Mouse (Mus musculus) limb, embryonic 12.5 days (tissue): Measurements from ENCODE around the gene Col8a1. TPM values are rescaled to one million over a fixed set of nuclear protein-coding genes. Genes with fewer than 3 reads are reported as not detected.

Source experiments
- ATAC-seq: fragments of 200-750 bp; cut with Nextera tagmentation; 2 replicates; pipeline ENCODE4 v1.8.0; 2017; ENCODE audit warnings: low read depth, moderate TSS enrichment; ENCODE audit not compliant: insufficient number of reproducible peaks, insufficient read depth, low FRiP score, low TSS enrichment
- H3K27ac ChIP-seq: fragments of 300-500 bp; sonication (generic); 2 replicates; pipeline ENCODE4 v1.5.1; 2016; ENCODE audit warnings: mild to moderate bottlenecking, moderate library complexity
- H3K27me3 ChIP-seq: fragments of 300-500 bp; sonication (generic); 2 replicates; pipeline ENCODE4 v1.6.1; 2016; ENCODE audit warnings: mild to moderate bottlenecking, moderate library complexity
- H3K36me3 ChIP-seq: fragments of 300-500 bp; sonication (generic); 2 replicates; pipeline ENCODE4 v1.6.1; 2016; ENCODE audit warnings: mild to moderate bottlenecking, moderate library complexity
- H3K4me1 ChIP-seq: fragments of 300-500 bp; sonication (generic); replicated peaks from 2 replicates; pipeline ENCODE4 v1.6.1; 2016
- H3K4me2 ChIP-seq: fragments of 300-500 bp; sonication (generic); 2 replicates; pipeline ENCODE4 v1.6.1; 2016; ENCODE audit warnings: mild to moderate bottlenecking, moderate library complexity
- H3K4me3 ChIP-seq: fragments of 300-500 bp; sonication (generic); replicated peaks from 2 replicates; pipeline ENCODE4 v1.5.1; 2016; ENCODE audit warnings: mild to moderate bottlenecking
- H3K9ac ChIP-seq: fragments of 300-500 bp; sonication (generic); replicated peaks from 2 replicates; pipeline ENCODE4 v1.6.1; 2016; ENCODE audit warnings: mild to moderate bottlenecking, moderate library complexity
- H3K9me3 ChIP-seq: fragments of 300-500 bp; sonication (generic); 2 replicates; pipeline ENCODE4 v1.6.1; 2016; ENCODE audit warnings: mild to moderate bottlenecking, moderate library complexity
- WGBS: fragments of 180-500 bp; shearing (Covaris S2); methylation state at CpG from one replicate; pipeline ENCODE4 v1.1.7; 2016; 5-methylcytosine and 5-hydroxymethylcytosine counted together
- polyA plus RNA-seq: library from polyadenylated mRNA; unstranded; fragments of >200 nt; fragmentation: Nextera tagmentation; extraction: Ambion mirVana; gene quantifications from 2 replicates; pipeline ENCODE4 v1.2.1, GENCODE M21; 2016

Gene Col8a1
- polyA plus RNA-seq: 8.3 and 11.1 TPM in 2 replicates

- no peak for ATAC-seq
- peaks cover 20% of the 10 kb centered on the region; the same call in 1 of the 2 replicates for H3K27me3 ChIP-seq
- H3K4me3 ChIP-seq: peak within 1 kb of the TSS; percentile 44
- no peaks in the 10 kb centered on the region for H3K36me3 ChIP-seq
- no peak within 1 kb of the TSS for H3K27ac ChIP-seq
- WGBS: 3% methylated on average over 19 of the region's 19 CpGs
- H3K9me3 ChIP-seq: no peaks in the 10 kb centered on the region
- H3K9ac ChIP-seq: peak within 1 kb of the TSS; percentile 49
- peak within 1 kb of the TSS; percentile 82 for H3K4me2 ChIP-seq
- peaks cover 24% of the 10 kb centered on the region for H3K4me1 ChIP-seq
Observed at GRCm38 (mm10) chr16:57754526-57755125, at the start of gene Col8a1. TSS of gene Col8a1 (minus strand) at chr16:57754737.

DNA sequence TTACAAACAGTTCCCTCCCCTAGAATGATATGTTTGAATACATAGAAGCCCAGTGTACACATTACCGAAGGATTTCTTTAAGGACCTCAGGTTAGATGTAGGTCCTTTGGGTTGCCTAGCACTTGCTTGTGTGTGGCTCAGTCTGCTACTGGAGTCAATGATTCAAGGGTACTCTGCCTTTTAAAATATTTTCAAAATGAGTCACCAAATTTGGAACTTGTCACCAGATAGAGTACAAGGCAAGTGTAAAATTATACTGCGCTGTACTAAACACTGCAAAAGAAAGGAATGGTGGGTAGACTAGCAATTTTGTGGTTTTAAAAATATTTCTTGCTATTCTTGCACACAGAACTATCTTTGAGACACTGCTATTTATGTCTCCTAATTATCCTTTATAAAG is 47.3 kb upstream of the Col8a1 start:
- Histone ChIP-seq H3K27me3 (no peaks in the 10 kb centered on the region), H3K4me1 (no peaks in the 10 kb centered on the region), H3K9me3 (no peaks in the 10 kb centered on the region), H3K4me3 (no peak overlapping the region), H3K27ac (no peak overlapping the region), H3K9ac (no peak overlapping the region), H3K36me3 (no peaks in the 10 kb centered on the region), H3K4me2 (no peak overlapping the region)
- WGBS: 95% methylated on average over 2 of the region's 2 CpGs
- ATAC-seq: no peak

- no peak overlapping the region for H3K4me2 ChIP-seq
- H3K4me1 ChIP-seq: no peaks in the 10 kb centered on the region
- no peaks in the 10 kb centered on the region for H3K9me3 ChIP-seq
- H3K4me3 ChIP-seq: no peak overlapping the region
- WGBS: 62% methylated on average over 6 of the region's 6 CpGs
- no peaks in the 10 kb centered on the region for H3K36me3 ChIP-seq
- H3K27ac ChIP-seq: no peak overlapping the region
- no peak for ATAC-seq
- no peak overlapping the region for H3K9ac ChIP-seq
- H3K27me3 ChIP-seq: no peaks in the 10 kb centered on the region
Observed at GRCm38 (mm10) chr16:57796321-57796720, 41.8 kb upstream of the Col8a1 start.

DNA sequence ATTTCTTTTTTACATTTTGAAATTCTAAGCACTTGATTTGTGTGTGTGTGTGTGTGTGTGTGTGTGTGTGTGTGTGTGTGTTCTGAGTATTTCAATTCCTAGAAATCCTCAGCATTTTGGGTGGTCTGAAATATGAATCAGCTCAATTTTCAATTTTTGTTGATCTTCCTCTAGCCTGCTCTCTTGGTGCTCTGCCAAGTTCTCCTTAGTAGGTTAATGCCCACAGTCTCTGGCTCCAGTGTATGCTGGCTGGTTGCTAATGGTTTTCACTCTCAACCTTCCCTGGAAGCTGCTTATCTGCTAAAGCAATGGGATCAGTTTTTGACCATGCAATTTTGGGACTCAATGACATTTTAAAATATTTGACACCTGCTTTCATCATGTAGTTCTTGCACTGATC is 24.5 kb upstream of the Col8a1 start:
- Histone ChIP-seq H3K9ac (no peak overlapping the region), H3K27ac (no peak overlapping the region), H3K4me3 (no peak overlapping the region), H3K4me1 (no peaks in the 10 kb centered on the region), H3K27me3 (no peaks in the 10 kb centered on the region), H3K9me3 (no peaks in the 10 kb centered on the region), H3K4me2 (no peak overlapping the region), H3K36me3 (no peaks in the 10 kb centered on the region)
- no peak for ATAC-seq

- Histone ChIP-seq H3K9me3 (no peaks in the 10 kb centered on the region), H3K4me3 (no peak overlapping the region), H3K4me1 (no peaks in the 10 kb centered on the region), H3K4me2 (no peak overlapping the region), H3K9ac (no peak overlapping the region), H3K27me3 (no peaks in the 10 kb centered on the region), H3K36me3 (no peaks in the 10 kb centered on the region), H3K27ac (no peak overlapping the region)
- ATAC-seq: no peak
- WGBS: 85% methylated on average over 3 of the region's 3 CpGs
Observed at GRCm38 (mm10) chr16:57765615-57766014, 11.1 kb upstream of the Col8a1 start.

DNA sequence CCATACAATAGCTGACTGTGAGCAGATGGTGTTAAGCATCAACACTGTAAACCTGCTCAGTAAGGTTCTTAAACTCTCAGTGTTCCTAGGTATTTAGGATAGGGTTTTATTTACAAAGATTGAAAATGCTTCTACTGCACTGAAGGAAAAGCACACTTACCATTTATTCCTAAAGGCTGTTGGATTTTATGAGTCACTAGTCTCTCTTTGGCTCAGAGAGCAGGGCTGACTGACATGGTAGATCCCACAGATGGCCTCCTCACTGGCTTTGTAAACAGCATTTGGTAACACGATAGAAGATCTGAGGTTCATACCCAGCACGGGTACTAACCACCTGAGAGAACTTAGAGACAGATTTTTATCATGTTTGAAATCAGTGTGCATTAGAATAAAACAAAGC is 5.3 kb upstream of the Col8a1 start:
- Histone ChIP-seq H3K4me1 (peaks cover 16% of the 10 kb centered on the region), H3K9me3 (no peaks in the 10 kb centered on the region), H3K4me3 (no peak overlapping the region), H3K27me3 (peaks cover 7% of the 10 kb centered on the region; the same call in 1 of the 2 replicates), H3K4me2 (no peak overlapping the region), H3K27ac (no peak overlapping the region), H3K9ac (no peak overlapping the region), H3K36me3 (no peaks in the 10 kb centered on the region)
- 35% methylated on average over 2 of the region's 2 CpGs for WGBS
- ATAC-seq: no peak

DNA sequence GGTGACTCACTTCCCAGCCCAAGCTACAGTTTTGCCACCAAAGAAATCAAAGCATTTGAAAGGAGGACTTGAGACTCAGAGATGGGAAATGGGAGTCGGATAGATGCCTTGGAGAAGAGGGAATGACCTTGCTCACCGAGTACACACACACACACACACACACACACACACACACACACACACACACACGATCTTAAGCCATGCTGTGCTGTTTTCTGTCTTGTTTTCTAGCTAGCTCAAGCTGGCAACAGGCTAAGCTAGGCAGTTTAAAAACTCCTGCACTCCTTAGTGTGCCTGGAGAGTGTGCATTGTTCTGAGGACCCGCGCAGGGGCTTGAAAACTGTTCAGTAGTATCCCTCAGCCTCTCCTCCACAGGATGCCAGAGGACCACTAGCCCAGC is 1.2 kb upstream of the Col8a1 start:
- H3K9me3 ChIP-seq: no peaks in the 10 kb centered on the region
- H3K4me2 ChIP-seq: peak overlapping the region; percentile 82
- 59% methylated on average over 5 of the region's 5 CpGs for WGBS
- no peaks in the 10 kb centered on the region for H3K36me3 ChIP-seq
- no peak overlapping the region for H3K9ac ChIP-seq
- H3K4me1 ChIP-seq: peaks cover 28% of the 10 kb centered on the region
- peaks cover 20% of the 10 kb centered on the region; the same call in 1 of the 2 replicates for H3K27me3 ChIP-seq
- no peak for ATAC-seq
- no peak overlapping the region for H3K4me3 ChIP-seq
- no peak overlapping the region for H3K27ac ChIP-seq

GRCm38 (mm10) chr16:57755241-57755640 is 704 bp upstream of the Col8a1 start:
- 23% methylated on average over 12 of the region's 12 CpGs for WGBS
- H3K4me3 ChIP-seq: peak overlapping the region; percentile 44
- ATAC-seq: no peak
- H3K36me3 ChIP-seq: no peaks in the 10 kb centered on the region
- peak overlapping the region; percentile 82 for H3K4me2 ChIP-seq
- H3K27ac ChIP-seq: no peak overlapping the region
- H3K9ac ChIP-seq: peak overlapping the region; percentile 49; the same call in 1 of the 2 replicates
- no peaks in the 10 kb centered on the region for H3K9me3 ChIP-seq
- H3K27me3 ChIP-seq: peaks cover 20% of the 10 kb centered on the region; the same call in 1 of the 2 replicates
- peaks cover 28% of the 10 kb centered on the region for H3K4me1 ChIP-seq

DNA sequence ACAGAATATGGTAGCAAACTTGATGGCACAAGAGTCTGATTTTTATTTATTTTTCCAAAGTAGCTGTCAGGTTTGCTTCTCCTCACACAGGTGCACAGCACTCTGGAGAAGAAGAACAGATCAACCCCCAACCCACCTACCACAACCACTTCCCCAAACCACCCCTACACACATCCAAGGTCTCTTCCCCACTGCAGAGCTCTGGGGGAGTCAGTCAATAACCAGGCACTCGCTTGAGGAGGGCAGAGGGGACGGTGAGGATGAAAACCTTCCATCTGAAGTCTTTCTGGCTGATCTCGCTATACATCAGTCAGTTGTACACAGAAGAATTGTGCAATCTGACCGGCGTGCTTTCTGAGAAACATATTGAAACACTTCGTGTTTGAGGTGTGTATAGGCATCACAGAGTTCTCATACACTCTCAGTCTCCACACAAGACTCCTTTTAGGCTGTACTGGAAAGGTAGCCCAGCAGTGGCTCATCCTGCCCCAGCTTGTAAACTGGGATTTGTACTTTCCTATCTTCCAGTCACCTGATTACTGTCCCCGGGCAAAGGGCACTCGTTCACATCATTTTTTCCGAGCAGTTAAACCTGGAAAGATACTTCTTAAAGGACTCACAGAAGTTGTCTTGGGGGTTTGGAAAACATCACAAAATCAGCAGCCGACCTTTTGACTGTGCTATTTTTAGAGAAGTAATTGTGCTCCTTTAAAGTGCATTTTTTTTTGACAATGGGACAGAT is 827 bp downstream of the Col8a1 start:
- Histone ChIP-seq H3K4me2 (peak overlapping the region; percentile 82), H3K27me3 (peaks cover 20% of the 10 kb centered on the region; the same call in 1 of the 2 replicates), H3K27ac (no peak overlapping the region), H3K4me3 (peak overlapping the region; percentile 44), H3K4me1 (peaks cover 24% of the 10 kb centered on the region), H3K9me3 (no peaks in the 10 kb centered on the region), H3K36me3 (no peaks in the 10 kb centered on the region), H3K9ac (no peak overlapping the region)
- no peak for ATAC-seq
- WGBS: 52% methylated on average over 10 of the region's 10 CpGs

DNA sequence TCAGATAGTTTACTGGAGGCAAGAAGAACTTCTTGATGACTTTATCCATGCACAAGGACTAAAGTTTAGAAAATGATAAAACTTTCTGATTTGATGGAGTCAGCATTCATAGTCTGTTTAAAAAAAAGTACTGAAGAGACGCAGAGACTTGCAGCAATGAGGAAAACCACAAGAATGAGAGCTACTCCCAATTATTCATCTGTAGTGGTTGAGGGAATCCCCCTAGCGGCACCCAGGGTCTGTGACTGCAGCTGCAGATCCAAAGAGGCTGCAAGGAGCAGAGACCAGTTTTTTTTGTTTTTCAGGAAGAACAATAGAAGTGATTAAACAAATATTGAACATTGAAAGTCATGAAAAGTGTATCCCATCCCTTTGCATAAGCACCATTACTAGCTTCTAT is 4.0 kb downstream of the Col8a1 start:
- Histone ChIP-seq H3K36me3 (no peaks in the 10 kb centered on the region), H3K4me2 (no peak overlapping the region), H3K9me3 (no peaks in the 10 kb centered on the region), H3K27me3 (peaks cover 13% of the 10 kb centered on the region; the same call in 1 of the 2 replicates), H3K27ac (no peak overlapping the region), H3K4me3 (no peak overlapping the region), H3K9ac (no peak overlapping the region), H3K4me1 (peaks cover 19% of the 10 kb centered on the region)
- WGBS: 65% methylated on average over 2 of the region's 2 CpGs
- ATAC-seq: no peak

- no peak overlapping the region for H3K4me3 ChIP-seq
- 72% methylated on average over 3 of the region's 3 CpGs for WGBS
- H3K27me3 ChIP-seq: no peaks in the 10 kb centered on the region
- no peaks in the 10 kb centered on the region; the same call in 1 of the 2 replicates for H3K4me1 ChIP-seq
- no peaks in the 10 kb centered on the region for H3K36me3 ChIP-seq
- no peak overlapping the region for H3K27ac ChIP-seq
- H3K9ac ChIP-seq: no peak overlapping the region
- no peak for ATAC-seq
- no peaks in the 10 kb centered on the region for H3K9me3 ChIP-seq
- H3K4me2 ChIP-seq: no peak overlapping the region
Observed at GRCm38 (mm10) chr16:57748093-57748492, 6.4 kb downstream of the Col8a1 start.
